Mouse (Mus musculus) Patski (cell line): ENCODE results near the gene Hspa1a. TPM values are rescaled to one million over a fixed set of nuclear protein-coding genes. Genes with fewer than 3 reads are reported as not detected.
"Not testable (repeated sequence)": the region's sequence is repeated elsewhere in the genome, so short reads cannot be mapped to it uniquely, and the experiment has no call there.

Source experiments
- ATAC-seq: fragments of 100-300 bp; one replicate; pipeline ENCODE4 v1.8.0; 2021
- CTCF ChIA-PET: fragments of 350-600 bp; sonication (Branson Sonifier 250); formaldehyde crosslinking; loops from one replicate; lab custom pipeline; 2022; ENCODE audit warnings: inconsistent platforms; lab: Charles Lee
- POLR2A ChIA-PET: fragments of 350-600 bp; sonication (Branson Sonifier 250); formaldehyde crosslinking; loops from one replicate; lab custom pipeline; 2022; ENCODE audit warnings: antibody characterized with exemption, inconsistent platforms; lab: Charles Lee
- DNase-seq: peaks from one replicate; pipeline ENCODE4 v3.0.0-alpha.2; 2011; ENCODE audit warnings: low read depth, low spot score
- H3K27me3 ChIP-seq: fragments of 371-371 bp; one replicate; pipeline ENCODE4 v1.5.1; 2021
- CTCF ChIP-seq: fragments of 100-300 bp; IDR thresholded peaks from one replicate; pipeline ENCODE4 v1.5.1; 2021
- in situ Hi-C: fragments of 300-500 bp; cut with MboI; formaldehyde crosslinking; loops from 3 replicates; pipeline ENCODE4 v1.11.1; 2018; ENCODE audit warnings: low pct_unique_long_range_greater_than_20kb, mixed read lengths
- polyA plus RNA-seq: library from polyadenylated mRNA; unstranded; gene quantifications from one replicate; pipeline ENCODE4 v1.2.3, GENCODE M21; 2021

Gene Hspa1a
- polyA plus RNA-seq, 1 experiment from 2014 or later = 9.2 TPM

- no peaks in the 10 kb centered on the region for H3K27me3 ChIP-seq
- no peak for TF ChIP-seq CTCF
- in situ Hi-C loops = no loop called here
- ChIA-PET CTCF (interaction anchor here (2.5 kb wide), 1 partner anchor 11 kb away, joined by 8 read pairs; no protein-coding TSS in a partner anchor), POLR2A (no interaction called here)
- DNase-seq (no peak), ATAC-seq (no peak)
Observed at GRCm38 (mm10) chr17:34994751-34995150, 22.8 kb upstream of the Hspa1a start.

GRCm38 (mm10) chr17:34984218-34984617, 12.3 kb upstream of the Hspa1a start:
- CTCF ChIA-PET = interaction anchor here (0.8 to 3.2 kb wide), 11 partner anchors 11 to 194 kb away, joined by 3 to 22 read pairs (median 4); no protein-coding TSS in a partner anchor
- in situ Hi-C loops = loop anchor here (5.0 kb wide), 1 partner anchor 67 kb away; no protein-coding TSS in a partner anchor
- peak; percentile 80 for TF ChIP-seq CTCF
- no peak for DNase-seq
- POLR2A ChIA-PET = interaction anchor here (0.7 kb wide), 2 partner anchors 28 to 971 kb away, joined by 3 to 4 read pairs; no protein-coding TSS in a partner anchor
- ATAC-seq = no peak
- H3K27me3 ChIP-seq = no peaks in the 10 kb centered on the region

DNA sequence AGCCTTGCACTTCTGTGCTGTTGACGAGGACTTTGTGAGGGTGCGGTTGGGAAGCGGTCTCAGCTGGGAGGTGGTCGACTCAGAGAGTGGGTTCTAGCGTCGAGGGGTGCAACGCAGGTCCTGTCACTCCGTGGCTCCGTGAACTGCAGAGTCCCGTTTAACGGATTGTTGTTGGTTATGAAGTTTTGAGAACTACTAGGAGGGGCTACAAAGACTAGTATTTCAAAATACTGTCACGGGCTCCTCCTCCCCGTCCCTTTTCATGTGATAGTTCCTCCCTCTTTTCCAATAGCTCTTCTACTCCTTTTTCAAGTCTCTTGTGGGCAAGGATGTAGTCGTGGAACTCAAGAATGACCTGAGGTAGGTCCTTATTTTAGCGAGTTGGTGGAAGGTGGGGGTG, 10.4 kb upstream of the Hspa1a start:
- H3K27me3 ChIP-seq = no peaks in the 10 kb centered on the region
- POLR2A ChIA-PET = interaction anchor here (1.5 kb wide), 1 partner anchor 8 kb away, joined by 8 read pairs; no protein-coding TSS in a partner anchor
- DNase-seq (no peak), ATAC-seq (no peak)
- CTCF ChIA-PET = interaction anchor here (3.2 kb wide), 1 partner anchor 27 kb away, joined by 20 read pairs; no protein-coding TSS in a partner anchor
- in situ Hi-C loops = loop anchor here (5.0 kb wide), 1 partner anchor 65 kb away; no protein-coding TSS in a partner anchor
- TF ChIP-seq CTCF = no peak

- in situ Hi-C loops = loop anchor here (5.0 kb wide), 1 partner anchor 64 kb away; no protein-coding TSS in a partner anchor
- no peaks in the 10 kb centered on the region for H3K27me3 ChIP-seq
- POLR2A ChIA-PET = interaction anchor here (0.8 to 1.5 kb wide), 7 partner anchors 8 to 27 kb away, joined by 3 to 8 read pairs (median 5); no protein-coding TSS in a partner anchor
- CTCF ChIA-PET = interaction anchor here (0.9 to 3.2 kb wide), 9 partner anchors 14 to 127 kb away, joined by 3 to 23 read pairs (median 4); no protein-coding TSS in a partner anchor
- ATAC-seq = peak; percentile 58
- no peak for DNase-seq
- no peak for TF ChIP-seq CTCF
Observed at GRCm38 (mm10) chr17:34981690-34982180, 9.8 kb upstream of the Hspa1a start, which contains the start of gene Lsm2. Lsm2 (plus strand) TSS chr17:34981862.

- DNase-seq = no peak
- ATAC-seq = no peak
- no peaks in the 10 kb centered on the region for H3K27me3 ChIP-seq
- in situ Hi-C loops = loop anchor here (5.0 kb wide), 1 partner anchor 63 kb away; no protein-coding TSS in a partner anchor
- CTCF ChIA-PET = interaction anchor here (0.7 to 2.9 kb wide), 8 partner anchors 13 to 126 kb away, joined by 3 to 23 read pairs (median 4); no protein-coding TSS in a partner anchor
- TF ChIP-seq CTCF = peak; percentile 86
- POLR2A ChIA-PET = interaction anchor here (0.9 to 1.4 kb wide), 4 partner anchors 13 to 26 kb away, joined by 3 to 7 read pairs (median 4); no protein-coding TSS in a partner anchor
Observed at GRCm38 (mm10) chr17:34980655-34981054, 8.7 kb upstream of the Hspa1a start.

- H3K27me3 ChIP-seq = no peaks in the 10 kb centered on the region
- ATAC-seq (no peak), DNase-seq (no peak)
- ChIA-PET CTCF (interaction anchor here (0.7 to 2.9 kb wide), 5 partner anchors 12 to 36 kb away, joined by 3 to 23 read pairs (median 3); no protein-coding TSS in a partner anchor), POLR2A (interaction anchor here (0.5 kb wide), 1 partner anchor 1484 kb away, joined by 7 read pairs; no protein-coding TSS in a partner anchor)
- in situ Hi-C loops = loop anchor here (5.0 kb wide), 1 partner anchor 62 kb away; no protein-coding TSS in a partner anchor
- TF ChIP-seq CTCF = no peak
Observed at GRCm38 (mm10) chr17:34979631-34980030, 7.7 kb upstream of the Hspa1a start.

GRCm38 (mm10) chr17:34978239-34978638, 6.3 kb upstream of the Hspa1a start:
- ChIA-PET CTCF (interaction anchor here (2.9 kb wide), 1 partner anchor 22 kb away, joined by 12 read pairs; no protein-coding TSS in a partner anchor), POLR2A (no interaction called here)
- no peaks in the 10 kb centered on the region for H3K27me3 ChIP-seq
- no peak for ATAC-seq
- TF ChIP-seq CTCF = no peak
- in situ Hi-C loops = no loop called here
- no peak for DNase-seq

GRCm38 (mm10) chr17:34977000-34977399, 5.0 kb upstream of the Hspa1a start:
- TF ChIP-seq CTCF = no peak
- no peak for DNase-seq
- ATAC-seq = no peak
- ChIA-PET POLR2A (interaction anchor here (0.9 to 1.2 kb wide), 2 partner anchors 12 to 25 kb away, joined by 3 to 4 read pairs; no protein-coding TSS in a partner anchor), CTCF (interaction anchor here (1.3 to 2.9 kb wide), 2 partner anchors 9 to 21 kb away, joined by 4 to 12 read pairs; no protein-coding TSS in a partner anchor)
- in situ Hi-C loops = no loop called here
- H3K27me3 ChIP-seq = no peaks in the 10 kb centered on the region

DNA sequence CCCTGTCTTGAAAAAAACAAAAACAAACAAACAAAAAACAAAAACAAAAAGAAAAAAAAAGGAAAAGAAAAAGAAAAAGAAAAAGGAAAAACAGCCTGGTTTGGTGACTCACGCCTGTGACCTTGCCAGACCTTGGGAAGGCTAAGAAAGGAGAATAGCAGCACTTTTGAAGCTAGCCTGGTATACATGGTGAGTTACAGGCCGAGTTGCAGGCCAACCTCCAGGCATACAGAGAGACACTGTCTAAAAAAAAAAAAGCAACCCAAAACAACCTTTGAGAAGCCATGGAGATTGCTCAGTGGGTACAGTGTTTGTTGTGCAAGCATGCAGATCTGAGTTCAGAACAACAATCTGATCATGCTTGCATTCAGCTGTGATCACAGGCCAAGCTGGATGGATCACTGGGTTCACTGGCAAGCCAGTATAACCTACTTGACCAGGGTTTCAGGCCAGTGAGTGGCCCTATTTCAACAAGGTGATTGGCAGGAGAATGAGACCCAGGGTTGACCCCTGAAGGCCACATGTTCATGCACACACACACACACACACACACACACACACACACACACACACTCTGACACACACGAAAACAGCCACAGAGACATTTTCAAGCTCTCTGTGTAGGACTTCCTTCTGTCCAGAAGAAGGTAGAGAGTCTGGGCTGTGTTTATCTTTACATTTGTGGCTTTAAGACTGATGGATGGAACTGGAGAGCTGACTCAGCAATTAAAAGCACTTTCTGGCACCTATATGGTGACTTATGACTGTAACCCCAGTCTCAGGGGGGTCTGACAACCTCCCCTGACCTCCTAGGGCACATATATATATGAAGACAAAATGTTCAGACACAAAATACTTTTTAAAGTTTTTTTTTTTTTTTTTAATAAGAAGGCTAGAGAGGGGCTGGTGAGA, 3.9 kb upstream of the Hspa1a start:
- no peak for TF ChIP-seq CTCF
- DNase-seq (no peak), ATAC-seq (no peak)
- ChIA-PET CTCF (interaction anchor here (1.3 to 3.0 kb wide), 3 partner anchors 8 to 23 kb away, joined by 4 to 12 read pairs (median 8); no protein-coding TSS in a partner anchor), POLR2A (interaction anchor here (0.9 to 1.2 kb wide), 2 partner anchors 11 to 23 kb away, joined by 3 to 4 read pairs; no protein-coding TSS in a partner anchor)
- in situ Hi-C loops = no loop called here
- no peaks in the 10 kb centered on the region for H3K27me3 ChIP-seq

- CTCF ChIA-PET = interaction anchor here (1.2 kb wide), 1 partner anchor 15 kb away, joined by 4 read pairs; no protein-coding TSS in a partner anchor
- in situ Hi-C loops, ATAC-seq, DNase-seq, POLR2A ChIA-PET, H3K27me3 ChIP-seq: not testable (repeated sequence)
Observed at GRCm38 (mm10) chr17:34971694-34972068, 275 bp downstream of the Hspa1a start.

- H3K27me3 ChIP-seq, CTCF ChIA-PET, in situ Hi-C loops, DNase-seq, POLR2A ChIA-PET, ATAC-seq: not testable (repeated sequence)
Observed at GRCm38 (mm10) chr17:34970850-34971249, 1.1 kb downstream of the Hspa1a start.

- ATAC-seq, H3K27me3 ChIP-seq, DNase-seq, in situ Hi-C loops, POLR2A ChIA-PET, CTCF ChIA-PET: not testable (repeated sequence)
Observed at GRCm38 (mm10) chr17:34969822-34970221, 2.1 kb downstream of the Hspa1a start, which contains the start of gene Gm20481. Gm20481 (plus strand) TSS chr17:34969912.
